Mouse (Mus musculus) T-helper 17 cell (primary cell): ENCODE results near the gene Snrpf.

ENCODE experiments used
- in situ Hi-C, 2 experiments: fragments of 300-600 bp; cut with MboI, MseI; formaldehyde crosslinking; loops; 1 replicate in 1 of 2; 2 replicates in 1 of 2; pipeline ENCODE4 v1.15.1; 2025; ENCODE audit warnings: high pct_unique_total_duplicates in 2 of 2

Gene Snrpf

DNA sequence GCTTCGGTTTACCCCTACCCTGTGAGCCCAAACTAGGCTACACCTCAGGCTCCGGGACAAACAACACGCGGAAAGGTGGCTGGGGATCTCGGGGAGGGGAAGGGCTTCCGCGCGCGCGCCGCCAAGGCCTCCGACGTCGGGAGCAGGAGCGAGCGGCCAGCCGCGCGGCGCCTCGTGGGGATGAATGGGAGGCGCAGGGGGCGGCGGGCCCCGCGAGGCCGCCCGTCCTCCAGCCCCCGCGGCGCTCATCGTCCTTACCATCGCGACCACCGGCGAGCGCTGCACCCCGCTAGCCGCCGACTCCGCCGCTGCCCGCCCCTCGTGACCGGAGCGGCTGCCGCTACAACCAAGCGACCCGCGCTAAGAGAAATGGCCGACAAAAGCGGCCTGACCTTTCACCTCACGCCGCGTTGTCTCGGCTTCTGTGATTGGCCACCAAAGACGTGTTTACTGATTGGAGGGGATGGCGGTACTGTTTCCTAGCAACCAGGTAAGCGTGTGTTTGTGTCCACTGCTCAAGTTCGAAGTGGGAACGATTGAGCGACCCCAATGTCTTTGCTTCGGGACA is at the start of gene Snrpf:
TSS of gene Snrpf (minus strand) at position 426 of the 568 bp plus-strand sequence.
- in situ Hi-C loops: no loop called here

GRCm38 (mm10) chr10:93635941-93636340 is 46.4 kb upstream of the Snrpf start:
- in situ Hi-C loops: loop anchor here in 1 of 2 experiments (5.0 kb wide), 1 partner anchor 636 kb away; no protein-coding TSS in a partner anchor

DNA sequence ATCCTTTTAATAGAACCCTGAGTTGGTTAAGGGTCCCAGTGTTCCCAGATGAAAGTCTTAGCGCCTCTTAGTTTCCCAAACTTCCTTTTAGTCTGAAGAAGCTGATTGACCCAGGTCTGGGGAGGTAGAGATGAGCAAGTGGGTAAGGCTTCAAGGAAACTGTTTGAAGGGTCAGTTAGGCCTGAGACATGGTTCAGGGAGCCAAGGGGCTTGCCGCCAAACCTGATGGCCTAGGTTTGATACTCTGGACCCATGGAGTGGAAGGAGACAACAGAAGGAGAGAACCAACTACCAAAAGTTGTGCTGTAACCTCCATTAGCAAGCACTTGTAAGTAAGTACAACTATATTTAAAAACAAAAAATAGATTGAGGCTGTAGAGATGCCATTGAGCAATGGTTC is 44.5 kb upstream of the Snrpf start:
- in situ Hi-C loops: no loop called here

DNA sequence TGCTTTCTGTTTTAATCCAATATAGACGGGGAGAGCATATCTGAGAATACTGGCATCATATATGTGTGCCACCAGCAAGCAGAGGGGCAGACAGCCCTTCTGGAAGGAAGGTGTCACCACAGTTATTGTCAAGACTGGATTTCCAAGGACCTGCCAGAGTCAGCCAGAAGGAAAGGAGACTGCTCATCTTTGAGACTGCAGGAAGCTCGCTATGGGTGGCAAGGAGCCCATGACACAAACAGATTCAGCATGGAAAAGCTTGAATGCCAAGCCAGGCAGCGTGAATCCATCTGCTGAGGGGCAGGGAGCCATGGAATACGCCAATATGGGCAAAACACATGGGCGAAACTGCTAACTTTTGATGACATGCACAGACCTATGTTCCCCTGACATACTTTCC is 44.1 kb upstream of the Snrpf start:
- in situ Hi-C loops: no loop called here

DNA sequence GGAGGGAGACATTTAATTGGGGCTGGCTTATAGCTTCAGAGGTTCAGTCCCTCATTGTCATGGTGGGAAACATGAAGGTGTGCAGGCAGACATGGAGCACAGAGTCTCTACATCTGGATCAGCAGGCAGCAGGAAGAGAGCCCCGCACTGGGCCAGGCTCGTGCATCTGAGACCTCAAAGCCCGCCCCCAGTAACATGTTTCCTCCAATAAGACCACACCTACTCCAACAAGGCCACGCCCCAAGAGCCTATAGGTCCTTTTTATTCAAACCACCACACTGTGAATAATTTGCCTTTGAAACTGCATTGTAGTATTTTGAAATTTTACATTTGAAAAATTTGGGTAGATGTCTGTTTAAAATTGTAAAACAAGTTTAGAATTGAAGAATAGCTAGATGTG is 42.6 kb upstream of the Snrpf start:
- in situ Hi-C loops: no loop called here

DNA sequence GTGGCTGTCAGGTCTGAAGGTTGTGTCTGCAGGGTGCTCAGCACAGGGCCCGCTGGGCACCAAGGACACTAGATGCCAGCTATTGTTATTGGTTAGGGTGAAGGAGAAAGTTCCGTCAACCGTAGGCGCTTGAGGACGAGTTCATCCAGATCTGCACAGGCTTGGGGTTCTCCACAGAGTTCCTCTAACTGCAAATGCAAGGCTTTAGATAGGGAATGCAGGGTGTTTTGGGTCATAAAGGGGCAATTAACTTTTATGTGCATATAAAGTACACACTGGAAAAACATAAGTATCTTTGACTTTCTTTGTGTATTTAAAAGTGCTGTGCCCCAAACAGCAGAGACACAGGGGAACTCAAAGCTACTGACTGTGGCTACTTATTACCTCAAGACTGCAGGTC is 40.8 kb upstream of the Snrpf start:
- in situ Hi-C loops: no loop called here

DNA sequence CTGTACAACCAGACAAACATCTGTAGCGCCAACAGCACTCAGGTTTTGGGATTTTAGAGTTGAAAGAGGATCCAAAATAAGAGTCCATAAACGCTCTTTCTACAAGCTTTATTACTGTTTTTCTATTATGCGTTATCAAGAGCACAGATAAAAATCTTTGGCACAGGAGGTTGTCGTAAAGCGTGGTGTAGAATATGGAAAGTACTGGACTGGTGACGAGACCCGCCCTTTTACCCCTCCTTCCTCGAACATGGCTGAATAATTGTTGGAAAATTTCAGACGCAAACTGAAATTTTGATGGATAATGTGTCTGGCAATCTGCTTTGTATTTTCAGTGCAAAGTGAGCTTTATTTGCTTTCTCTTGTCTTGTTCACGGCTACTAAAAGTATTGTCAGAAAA is 34.6 kb upstream of the Snrpf start:
- in situ Hi-C loops: loop anchor here in 1 of 2 experiments (25.0 kb wide), 1 partner anchor 138 kb away; no protein-coding TSS in a partner anchor

- in situ Hi-C loops: loop anchor here in 1 of 2 experiments (25.0 kb wide), 1 partner anchor 139 kb away; no protein-coding TSS in a partner anchor
Measured at GRCm38 (mm10) chr10:93623725-93624124, 34.2 kb upstream of the Snrpf start.

- in situ Hi-C loops: loop anchor here in 1 of 2 experiments (25.0 kb wide), 1 partner anchor 142 kb away; no protein-coding TSS in a partner anchor
Measured at GRCm38 (mm10) chr10:93620438-93621179, 31.1 kb upstream of the Snrpf start.

- in situ Hi-C loops: loop anchor here in 1 of 2 experiments (25.0 kb wide), 1 partner anchor 147 kb away; no protein-coding TSS in a partner anchor
Measured at GRCm38 (mm10) chr10:93614850-93615249, 25.3 kb upstream of the Snrpf start.

DNA sequence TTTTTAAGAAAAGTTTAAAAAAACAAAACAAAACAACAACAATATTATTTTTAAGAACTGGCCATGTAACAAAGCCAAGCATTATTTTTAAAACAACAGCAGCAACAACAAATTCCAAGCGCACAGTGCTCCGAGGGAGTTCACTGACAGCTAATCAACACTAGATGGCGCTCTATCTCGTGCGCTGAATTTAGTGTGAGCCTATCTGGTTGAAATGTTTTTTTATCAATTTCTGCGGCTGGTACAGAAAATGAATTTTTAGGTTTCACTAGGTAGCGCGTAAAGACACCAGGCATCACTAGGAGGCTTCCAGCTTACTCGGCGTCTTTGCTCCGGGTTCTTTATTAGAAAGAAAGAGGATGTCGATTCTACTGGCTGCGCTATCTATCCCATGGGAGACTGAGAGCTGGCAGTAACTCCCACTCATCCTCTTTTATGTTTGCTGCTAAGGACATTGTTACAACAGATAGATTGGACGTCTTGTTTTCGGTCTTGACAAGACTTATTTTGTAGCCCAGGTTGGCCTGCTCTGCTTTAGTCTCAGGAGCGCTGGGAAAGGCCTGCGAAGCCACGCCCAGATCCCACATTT is 22.0 kb upstream of the Snrpf start:
- in situ Hi-C loops: loop anchor here in 1 of 2 experiments (25.0 kb wide), 1 partner anchor 151 kb away; no protein-coding TSS in a partner anchor

DNA sequence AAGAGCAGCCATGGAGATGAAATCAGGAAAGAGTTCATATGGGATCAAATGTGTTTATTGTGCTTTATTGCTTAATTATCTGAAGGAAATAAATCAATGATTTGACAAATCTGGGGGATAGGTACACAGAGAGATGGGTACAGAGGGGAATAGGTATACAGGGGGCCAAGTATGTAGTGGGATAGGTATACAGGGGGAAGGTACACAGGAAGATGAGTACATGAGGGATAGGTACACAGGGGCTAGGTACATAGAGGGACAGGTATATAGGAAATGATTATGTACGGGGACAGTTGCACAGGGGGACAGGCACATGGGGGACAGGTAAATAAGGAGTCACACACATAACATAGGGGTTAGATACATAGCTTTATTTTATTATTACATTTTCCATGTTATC is 21.4 kb upstream of the Snrpf start:
- in situ Hi-C loops: loop anchor here in 1 of 2 experiments (25.0 kb wide), 1 partner anchor 151 kb away; no protein-coding TSS in a partner anchor

DNA sequence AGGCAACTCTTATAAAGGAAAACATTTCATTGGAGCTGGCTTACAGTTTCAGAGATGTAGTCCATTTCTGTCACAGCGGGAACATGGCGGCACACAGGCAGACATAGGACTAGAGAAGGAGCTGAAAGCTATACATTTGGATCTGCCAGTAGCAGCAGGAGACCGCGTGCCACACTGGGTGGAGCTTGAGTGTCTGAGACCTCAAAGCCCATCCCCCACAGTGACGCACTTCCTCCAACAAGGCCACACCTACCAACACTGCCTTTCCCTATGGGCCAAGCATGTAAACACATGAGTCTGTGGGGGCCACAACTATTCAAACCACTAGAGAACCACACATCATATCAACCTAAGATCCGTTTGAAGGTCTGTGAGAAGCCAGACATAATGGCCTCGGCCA is 19.7 kb upstream of the Snrpf start:
- in situ Hi-C loops: loop anchor here in 1 of 2 experiments (25.0 kb wide), 1 partner anchor 153 kb away; no protein-coding TSS in a partner anchor

GRCm38 (mm10) chr10:93608051-93608450 is 18.5 kb upstream of the Snrpf start:
- in situ Hi-C loops: loop anchor here in 1 of 2 experiments (25.0 kb wide), 1 partner anchor 154 kb away; no protein-coding TSS in a partner anchor

DNA sequence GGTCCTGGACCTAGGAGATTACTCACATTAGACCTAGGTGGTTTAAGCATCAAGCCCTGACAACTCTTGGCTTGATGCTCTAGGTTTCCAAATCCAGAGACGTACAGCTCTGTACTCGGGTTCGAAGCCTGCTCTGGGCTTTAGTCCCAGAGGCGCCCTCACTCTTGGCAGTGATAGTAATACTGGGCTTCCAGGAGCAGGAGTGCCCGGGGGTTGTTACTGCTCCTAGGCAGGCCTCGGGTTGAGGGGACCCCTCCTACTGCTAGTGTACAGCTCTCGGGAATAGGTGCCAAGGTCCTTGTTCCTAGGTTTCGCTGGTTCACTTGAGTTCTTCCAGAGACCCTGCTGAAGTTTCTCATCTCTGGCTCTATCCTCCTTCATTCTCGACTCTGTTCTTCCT is 16.8 kb upstream of the Snrpf start:
- in situ Hi-C loops: loop anchor here in 1 of 2 experiments (25.0 kb wide), 1 partner anchor 156 kb away; no protein-coding TSS in a partner anchor

DNA sequence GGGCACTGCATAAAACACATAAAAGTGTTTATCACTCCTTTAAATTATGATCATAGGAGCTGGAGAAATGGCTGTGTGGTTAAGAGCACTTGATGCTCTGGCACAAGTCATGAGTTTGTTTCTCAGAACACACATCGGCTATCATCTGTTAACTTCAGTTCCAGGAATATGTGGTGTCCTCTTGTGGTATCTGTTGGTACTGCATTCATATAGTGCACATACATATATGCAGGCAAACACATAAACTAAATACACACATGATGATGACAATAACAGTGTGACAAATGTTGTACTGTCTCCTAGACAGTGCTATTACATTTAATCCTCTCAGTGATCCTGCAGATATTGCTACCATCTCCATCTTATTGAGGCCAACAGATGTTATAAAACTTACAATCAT is 13.8 kb upstream of the Snrpf start:
- in situ Hi-C loops: loop anchor here (5.0 to 25.0 kb wide), 2 partner anchors 159 to 174 kb away; no protein-coding TSS in a partner anchor

DNA sequence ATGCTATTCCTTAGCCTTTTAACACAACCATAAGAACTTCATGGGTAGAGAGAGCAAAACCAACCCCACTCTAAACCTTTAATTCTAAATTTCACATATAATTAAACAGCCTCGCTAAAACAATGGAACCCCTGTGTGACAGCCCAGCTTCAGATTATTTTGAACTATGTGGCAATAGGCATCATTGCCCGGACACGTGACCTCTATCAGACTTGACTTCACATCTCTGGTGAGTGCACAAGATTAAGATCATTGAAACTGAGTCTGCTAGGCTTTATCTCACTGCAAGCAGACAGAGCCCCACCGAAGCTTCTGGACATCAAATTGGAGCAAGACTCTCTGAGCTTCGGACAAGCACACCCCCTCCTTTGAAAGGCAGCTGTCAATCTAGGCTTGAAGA is 12.8 kb upstream of the Snrpf start:
- in situ Hi-C loops: loop anchor here (5.0 to 25.0 kb wide), 2 partner anchors 160 to 175 kb away; no protein-coding TSS in a partner anchor

GRCm38 (mm10) chr10:93596641-93597040 is 7.1 kb upstream of the Snrpf start:
- in situ Hi-C loops: no loop called here

DNA sequence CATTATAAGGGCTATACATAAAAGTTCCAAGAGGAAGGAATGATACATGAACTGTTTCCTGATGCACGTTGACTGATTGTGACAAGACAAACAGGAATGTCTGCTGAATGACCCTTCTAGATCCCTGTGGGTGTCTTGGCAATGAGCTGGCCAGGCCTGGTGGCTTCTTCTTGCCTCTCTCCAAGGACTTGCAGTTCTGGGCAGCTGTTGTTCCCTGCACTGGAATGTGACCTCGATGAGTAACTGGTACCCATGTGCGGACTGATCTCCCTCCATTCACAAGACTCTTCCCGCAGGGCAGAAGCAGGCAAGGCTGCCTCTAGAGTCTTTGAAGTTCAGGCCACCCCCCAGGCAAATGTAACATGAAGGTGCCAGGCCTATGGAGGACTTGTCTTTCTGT is 6.3 kb upstream of the Snrpf start:
- in situ Hi-C loops: no loop called here

DNA sequence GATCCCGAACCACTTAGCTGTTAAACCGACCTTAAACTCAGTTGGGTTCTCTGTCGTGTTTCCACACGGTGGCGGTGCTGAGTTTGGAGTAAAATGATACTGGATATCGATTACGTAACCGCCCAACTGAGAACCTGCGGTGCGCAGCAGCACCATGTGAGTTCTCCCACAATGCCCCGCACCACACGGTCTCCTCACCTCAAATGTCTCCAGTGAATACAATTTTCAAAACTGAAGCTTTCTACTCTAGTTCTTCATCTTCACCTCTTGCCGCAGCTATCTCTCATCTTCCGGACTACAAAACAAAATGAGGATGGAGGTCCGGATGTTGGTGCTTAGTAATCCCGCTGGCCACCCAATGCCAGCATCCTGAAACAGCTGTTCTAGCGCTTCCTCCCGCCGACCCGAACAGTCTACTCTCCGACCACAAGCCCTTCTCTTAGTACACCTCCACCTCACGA is 4.5 kb upstream of the Snrpf start:
- in situ Hi-C loops: no loop called here

DNA sequence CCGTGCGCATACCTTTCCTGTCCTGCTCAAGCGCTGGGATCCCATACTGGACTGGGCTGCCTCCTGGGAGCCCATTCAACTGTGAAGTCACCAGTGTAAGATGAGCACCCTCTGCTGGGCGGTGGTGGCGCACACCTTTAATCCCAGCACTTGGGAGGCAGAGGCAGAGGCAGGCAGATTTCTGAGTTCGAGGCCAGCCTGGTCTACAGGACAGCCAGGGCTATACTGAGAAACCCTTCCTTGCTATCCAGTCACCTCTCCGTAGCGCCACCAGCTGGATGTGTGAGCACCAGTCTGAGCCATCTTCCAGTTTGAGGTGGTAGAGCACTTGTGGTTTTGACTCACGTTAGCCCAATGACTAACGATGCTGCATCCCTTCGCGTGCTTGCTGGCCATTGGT is 3.0 kb upstream of the Snrpf start:
- in situ Hi-C loops: no loop called here

DNA sequence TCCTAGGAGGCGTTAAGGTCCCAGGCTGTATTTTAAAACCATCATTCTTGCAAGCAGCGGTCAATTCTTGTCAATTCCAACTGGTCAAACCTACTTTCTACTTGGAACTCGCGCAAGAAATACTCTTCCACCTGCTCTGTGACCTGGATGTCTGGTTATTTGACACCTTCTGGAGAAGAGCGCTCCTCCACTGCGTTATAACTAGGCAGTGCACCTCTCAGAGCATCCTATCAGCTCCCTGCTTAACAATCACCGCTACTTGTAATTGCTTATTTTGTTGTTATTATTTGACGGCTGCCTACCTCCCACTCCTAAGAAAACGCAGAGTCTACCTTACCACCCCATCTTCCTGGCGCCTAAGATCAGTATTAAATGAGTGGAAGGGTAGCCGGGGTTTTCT is 710 bp downstream of the Snrpf start:
- in situ Hi-C loops: no loop called here
